Mouse (Mus musculus) gastrocnemius, adult 8-10 months (tissue): Measurements from ENCODE around the gene Lrmda. TPM values are rescaled to one million over a fixed set of nuclear protein-coding genes. Genes with fewer than 3 reads are reported as not detected.

Experiments used
- microRNA-seq: library from miRNA; unstranded; fragments of <30 nt; microRNA quantifications from one replicate; pipeline ENCODE4 v1.2.0, GENCODE M21; 2022
- total RNA-seq, 4 experiments: library from RNA; stranded (reverse); gene quantifications; 2 replicates each; pipeline ENCODE4 v1.2.4; 2022

Gene Lrmda
- total RNA-seq, 4 experiments from 2014 or later: 2.2 to 3.2 (median 2.6) TPM

Small RNA genes lying within 50 kb of the gene (microRNA-seq; reads per million reads assigned to microRNA genes)
- not detected for gene Gm27532

Other genes starting within 250 kb of the Lrmda start
- 100 to 1,000 TPM; 328 to 342 (median 331) TPM for gene Vdac2, start 194.5 kb upstream of the Lrmda start, total RNA-seq
- gene Comtd1, start 170.7 kb upstream of the Lrmda start, total RNA-seq: 10 to 100 TPM in 2 of 4 experiments, 1 to 10 TPM in 2; 6.5 to 11.5 (median 9.7) TPM
- gene Zfp503, start 30.1 kb upstream of the Lrmda start, total RNA-seq: 10 to 100 TPM in 2 of 4 experiments, 1 to 10 TPM in 2; 5.8 to 17.2 (median 10.4) TPM